Mouse (Mus musculus): ENCODE data around the gene Eps8l3. TPM values are rescaled to one million over a fixed set of nuclear protein-coding genes. Genes with fewer than 3 reads are reported as not detected.

Eps8l3 gene
- polyA plus RNA-seq, 1 experiment from 2014 or later = not detected

DNA sequence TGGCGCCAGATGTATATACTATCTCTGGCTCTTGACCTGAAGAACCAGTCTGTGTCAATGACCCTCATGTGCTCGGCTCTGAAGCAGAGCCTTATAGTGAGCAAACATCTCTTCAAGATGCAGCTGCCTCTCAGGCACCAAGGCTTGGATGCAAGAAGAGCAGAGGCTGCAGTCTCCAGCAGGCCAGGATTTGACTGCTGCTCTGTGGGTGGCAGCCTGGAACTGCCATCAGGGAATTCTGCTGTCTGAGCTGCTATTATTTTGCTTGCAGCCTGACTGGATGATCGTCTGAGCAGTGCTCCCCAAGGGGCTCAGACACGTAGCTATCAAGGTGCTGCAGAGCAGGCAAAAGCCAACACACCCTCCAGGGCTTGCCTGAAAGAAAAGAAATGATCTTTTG is 28.9 kb upstream of the Eps8l3 start:
- Histone ChIP-seq H3K27me3 (replicated peaks; ENCODE audit: control insufficient read depth, insufficient read depth, low read length) (no peaks in the 10 kb centered on the region), H3K4me2 (ENCODE audit: low read length) (no peak overlapping the region), H3K36me3 (ENCODE audit: control insufficient read depth, insufficient read depth, low read length) (no peaks in the 10 kb centered on the region), H3K4me3 (ENCODE audit: low read depth, low read length) (no peak overlapping the region), H3K9ac (ENCODE audit: low read length) (no peak overlapping the region), H3K27ac (ENCODE audit: low read depth, low read length) (no peak overlapping the region), H3K4me1 (ENCODE audit: control insufficient read depth, insufficient read depth, low read length) (peaks cover 28% of the 10 kb centered on the region), H3K9me3 (replicated peaks; ENCODE audit: control insufficient read depth, low read length) (no peaks in the 10 kb centered on the region)
- 44% methylated on average over 4 of the region's 4 CpGs for WGBS
- ATAC-seq (no peak), DNase-seq (ENCODE audit: low spot score) (no peak)

DNA sequence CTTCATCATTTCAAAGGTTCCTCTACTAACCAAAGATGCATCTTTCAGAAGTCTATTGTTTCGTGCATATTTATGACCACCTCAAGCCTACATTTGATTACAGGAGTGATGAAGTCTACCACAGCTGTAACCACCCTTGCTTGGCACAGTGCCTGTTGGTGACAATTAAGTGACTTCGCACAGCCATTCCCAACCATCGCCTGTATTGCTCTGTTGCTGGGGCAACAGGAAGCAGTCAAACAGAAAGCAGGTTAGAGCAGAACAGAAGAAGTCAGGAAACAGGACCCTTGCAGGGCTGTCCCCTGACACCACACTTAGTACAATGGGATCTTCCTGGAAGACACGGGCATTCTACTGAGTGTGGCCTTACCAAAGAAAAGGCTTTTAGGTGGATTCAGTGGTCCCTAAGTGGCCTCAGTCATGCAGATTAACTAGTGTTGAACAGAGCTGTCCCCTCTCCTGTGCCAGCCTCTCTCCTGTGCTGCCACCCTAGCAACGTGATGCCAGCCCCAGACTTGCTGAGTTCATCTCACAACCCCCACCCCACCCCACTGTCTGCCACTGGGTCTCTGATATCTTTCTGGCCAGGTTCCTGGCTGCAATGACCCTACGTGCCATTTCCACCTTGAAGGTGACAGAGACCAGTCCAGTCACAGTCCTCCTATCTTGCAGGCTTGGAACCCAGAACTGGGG is 27.9 kb upstream of the Eps8l3 start:
- H3K9ac ChIP-seq (ENCODE audit: low read length) = no peak overlapping the region
- no peaks in the 10 kb centered on the region for H3K36me3 ChIP-seq (ENCODE audit: control insufficient read depth, insufficient read depth, low read length)
- 54% methylated on average over 6 of the region's 6 CpGs for WGBS
- H3K4me1 ChIP-seq (ENCODE audit: control insufficient read depth, insufficient read depth, low read length) = peaks cover 24% of the 10 kb centered on the region
- no peak overlapping the region for H3K4me3 ChIP-seq (ENCODE audit: low read depth, low read length)
- H3K27me3 ChIP-seq (replicated peaks; ENCODE audit: control insufficient read depth, insufficient read depth, low read length) = no peaks in the 10 kb centered on the region
- peak; percentile 63 for DNase-seq (ENCODE audit: low spot score)
- no peak overlapping the region for H3K27ac ChIP-seq (ENCODE audit: low read depth, low read length)
- H3K9me3 ChIP-seq (replicated peaks; ENCODE audit: control insufficient read depth, low read length) = no peaks in the 10 kb centered on the region
- no peak overlapping the region for H3K4me2 ChIP-seq (ENCODE audit: low read length)
- ATAC-seq = peak; percentile 41; the same call in 1 of the 2 replicates

DNA sequence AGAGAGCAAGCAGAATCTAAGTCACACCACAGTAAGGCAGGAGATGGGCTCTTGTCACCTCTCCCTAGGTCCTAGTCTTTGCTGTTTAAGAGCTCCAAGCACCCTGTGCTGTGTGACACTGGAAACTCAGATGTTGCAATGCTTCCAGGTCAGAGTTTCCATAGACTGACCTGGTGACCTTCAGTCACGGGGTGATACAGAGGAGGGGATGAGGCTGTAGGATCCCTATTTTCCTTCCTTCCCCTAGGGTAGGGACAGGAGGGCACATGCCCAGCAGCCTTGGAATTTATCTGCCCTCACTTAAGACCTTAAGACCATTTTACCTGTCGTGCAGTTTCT is 27.4 kb upstream of the Eps8l3 start:
- DNase-seq (ENCODE audit: low spot score) (no peak), ATAC-seq (no peak)
- no peak overlapping the region for H3K27ac ChIP-seq (ENCODE audit: low read depth, low read length)

DNA sequence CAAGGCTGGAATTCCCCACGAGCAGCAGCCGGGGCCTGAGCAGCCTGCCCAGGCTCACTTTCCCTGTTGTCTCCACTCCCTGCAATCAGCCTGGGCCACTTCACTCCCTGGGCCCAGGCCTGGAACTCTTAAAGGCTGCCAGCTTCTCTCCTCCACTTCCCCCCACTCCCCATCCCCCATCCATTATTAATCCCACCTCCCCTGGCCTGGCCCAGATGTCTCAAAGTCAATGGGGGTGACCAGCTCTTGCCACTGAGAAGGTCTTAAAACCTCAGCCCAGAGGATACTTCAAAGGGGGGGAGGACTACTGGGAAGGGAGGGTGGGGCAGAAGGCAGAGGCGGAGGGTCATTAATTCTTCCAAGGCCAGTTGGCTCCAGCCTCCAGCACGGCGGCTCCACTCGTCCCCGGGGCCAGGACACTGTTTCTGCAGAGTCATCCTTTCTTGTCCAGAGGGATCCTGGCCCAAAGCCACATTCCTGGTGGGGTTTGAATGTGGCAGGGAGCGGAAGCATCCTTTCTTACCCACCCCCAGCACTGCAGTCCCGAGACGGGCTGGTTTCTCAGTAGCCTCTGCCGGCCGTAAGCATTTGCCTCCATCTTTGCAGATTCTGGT is 26.5 kb upstream of the Eps8l3 start:
- H3K4me2 ChIP-seq (ENCODE audit: low read length) = peak overlapping the region; percentile 13; the same call in 1 of the 2 replicates
- peak; percentile 52 for DNase-seq (ENCODE audit: low spot score)
- peak; percentile 41; the same call in 1 of the 2 replicates for ATAC-seq
- H3K36me3 ChIP-seq (ENCODE audit: control insufficient read depth, insufficient read depth, low read length) = no peaks in the 10 kb centered on the region
- no peaks in the 10 kb centered on the region for H3K9me3 ChIP-seq (replicated peaks; ENCODE audit: control insufficient read depth, low read length)
- no peak overlapping the region for H3K4me3 ChIP-seq (ENCODE audit: low read depth, low read length)
- 0 out of 2 replicates have a peak overlapping the region, but pooled peaks have one; percentile 6 for H3K9ac ChIP-seq (ENCODE audit: low read length)
- 24% methylated on average over 12 of the region's 12 CpGs for WGBS
- H3K27me3 ChIP-seq (replicated peaks; ENCODE audit: control insufficient read depth, insufficient read depth, low read length) = no peaks in the 10 kb centered on the region
- H3K27ac ChIP-seq (ENCODE audit: low read depth, low read length) = no peak overlapping the region
- peaks cover 18% of the 10 kb centered on the region for H3K4me1 ChIP-seq (ENCODE audit: control insufficient read depth, insufficient read depth, low read length)

More for the DNA sequence above, 27.4 kb upstream of the Eps8l3 start:
- Histone ChIP-seq H3K4me3 (ENCODE audit: low read depth, low read length) (no peak overlapping the region), H3K9me3 (replicated peaks; ENCODE audit: control insufficient read depth, low read length) (no peaks in the 10 kb centered on the region), H3K36me3 (ENCODE audit: control insufficient read depth, insufficient read depth, low read length) (no peaks in the 10 kb centered on the region), H3K4me2 (ENCODE audit: low read length) (no peak overlapping the region), H3K27me3 (replicated peaks; ENCODE audit: control insufficient read depth, insufficient read depth, low read length) (no peaks in the 10 kb centered on the region), H3K4me1 (ENCODE audit: control insufficient read depth, insufficient read depth, low read length) (peaks cover 19% of the 10 kb centered on the region), H3K9ac (ENCODE audit: low read length) (no peak overlapping the region)
- 81% methylated on average over 2 of the region's 2 CpGs for WGBS

DNA sequence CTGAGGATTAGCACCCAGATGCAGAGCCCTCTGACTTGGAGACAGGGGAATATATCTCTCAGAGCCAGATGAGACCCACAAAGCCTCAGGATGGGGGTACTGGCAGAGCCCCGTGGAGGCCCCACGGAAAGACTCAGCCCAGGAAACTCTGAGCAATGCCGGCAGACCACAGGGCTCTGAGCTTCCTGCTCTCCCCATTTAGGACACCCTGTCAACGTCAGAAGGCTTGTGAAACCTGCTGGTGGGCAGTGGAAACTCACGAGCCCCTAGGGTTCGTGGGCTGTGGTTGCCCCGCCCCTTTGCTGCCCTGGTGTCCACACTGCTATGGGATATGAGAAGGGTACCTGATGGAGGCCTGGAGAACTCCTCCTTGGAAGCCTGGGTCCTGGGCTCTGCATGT is 24.2 kb upstream of the Eps8l3 start:
- DNase-seq (ENCODE audit: low spot score) (no peak), ATAC-seq (no peak)
- Histone ChIP-seq H3K4me1 (ENCODE audit: control insufficient read depth, insufficient read depth, low read length) (peaks cover 18% of the 10 kb centered on the region), H3K4me3 (ENCODE audit: low read depth, low read length) (no peak overlapping the region), H3K27ac (ENCODE audit: low read depth, low read length) (no peak overlapping the region), H3K4me2 (ENCODE audit: low read length) (no peak overlapping the region), H3K9ac (ENCODE audit: low read length) (no peak overlapping the region), H3K9me3 (replicated peaks; ENCODE audit: control insufficient read depth, low read length) (no peaks in the 10 kb centered on the region), H3K27me3 (replicated peaks; ENCODE audit: control insufficient read depth, insufficient read depth, low read length) (no peaks in the 10 kb centered on the region), H3K36me3 (ENCODE audit: control insufficient read depth, insufficient read depth, low read length) (no peaks in the 10 kb centered on the region)
- WGBS = 67% methylated on average over 7 of the region's 7 CpGs

DNA sequence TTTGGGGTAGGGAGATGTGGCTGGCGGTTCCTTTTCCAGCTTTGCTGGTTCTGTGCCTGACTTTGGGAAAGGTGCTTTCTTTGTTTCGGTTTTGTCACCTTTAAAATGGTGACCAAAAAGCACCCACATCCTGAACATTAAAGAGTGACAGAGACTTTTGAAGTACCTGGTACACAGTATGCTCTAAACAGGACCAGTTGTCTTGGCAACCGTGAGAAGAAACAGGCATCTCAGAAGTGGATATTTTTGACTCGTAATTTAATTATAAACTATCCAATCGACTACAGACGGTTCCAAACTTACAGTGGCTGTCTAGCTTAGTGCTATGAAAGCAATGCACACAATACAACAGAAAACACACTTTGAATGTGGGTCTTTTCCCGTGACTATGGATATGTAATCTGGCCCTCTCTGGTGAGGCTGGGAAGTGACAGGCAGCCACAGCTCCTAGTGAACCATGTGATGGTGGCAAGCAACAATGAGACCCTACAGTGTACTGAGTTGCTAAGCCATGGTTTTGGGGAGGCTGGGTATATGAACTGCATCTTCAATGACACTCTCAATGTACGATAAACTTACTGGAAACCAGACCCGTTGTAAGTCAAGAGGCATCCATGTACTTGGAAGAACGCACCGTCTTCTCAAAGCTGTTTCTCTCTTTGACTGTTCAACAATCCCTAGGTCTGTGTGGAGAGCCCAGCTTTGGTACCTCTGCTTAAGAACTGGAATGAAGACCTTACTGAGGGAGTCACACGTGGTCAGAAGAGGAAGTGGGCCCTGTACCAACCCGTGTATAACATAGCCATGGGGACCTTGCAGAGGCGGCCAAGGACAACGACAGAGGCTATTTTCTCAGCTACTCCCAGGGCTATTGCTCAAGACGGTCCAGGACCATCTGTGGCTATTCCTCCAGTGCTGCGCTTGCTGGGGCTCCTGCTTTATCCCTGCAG is 23.5 kb upstream of the Eps8l3 start:
- Histone ChIP-seq H3K9me3 (replicated peaks; ENCODE audit: control insufficient read depth, low read length) (no peaks in the 10 kb centered on the region), H3K4me2 (ENCODE audit: low read length) (no peak overlapping the region), H3K27ac (ENCODE audit: low read depth, low read length) (no peak overlapping the region), H3K4me1 (ENCODE audit: control insufficient read depth, insufficient read depth, low read length) (peaks cover 18% of the 10 kb centered on the region), H3K4me3 (ENCODE audit: low read depth, low read length) (no peak overlapping the region), H3K9ac (ENCODE audit: low read length) (no peak overlapping the region), H3K27me3 (replicated peaks; ENCODE audit: control insufficient read depth, insufficient read depth, low read length) (no peaks in the 10 kb centered on the region), H3K36me3 (ENCODE audit: control insufficient read depth, insufficient read depth, low read length) (no peaks in the 10 kb centered on the region)
- 85% methylated on average over 17 of the region's 17 CpGs for WGBS
- no peak for ATAC-seq
- no peak for DNase-seq (ENCODE audit: low spot score)

DNA sequence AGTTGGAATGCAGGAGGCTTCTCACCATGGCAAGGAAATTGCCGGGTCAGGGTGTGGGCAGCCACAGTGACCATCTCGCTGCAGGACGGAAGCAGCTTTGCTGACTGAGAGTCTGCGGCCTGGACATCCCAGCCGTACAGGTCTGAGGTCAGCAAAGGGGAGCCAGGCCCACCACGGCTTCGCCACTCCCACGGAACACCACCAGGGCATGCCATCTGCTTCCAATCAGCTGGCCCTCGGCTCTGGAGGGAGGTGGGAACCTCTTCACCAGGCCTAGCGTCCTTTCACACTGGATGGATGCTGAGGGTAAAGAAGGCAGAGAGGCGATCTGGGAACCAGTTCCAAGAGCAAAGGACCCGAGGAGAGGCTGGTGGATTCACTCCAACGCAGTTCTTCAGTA is 21.7 kb upstream of the Eps8l3 start:
- DNase-seq (ENCODE audit: low spot score) (no peak), ATAC-seq (no peak)
- Histone ChIP-seq H3K27ac (ENCODE audit: low read depth, low read length) (no peak overlapping the region), H3K9me3 (replicated peaks; ENCODE audit: control insufficient read depth, low read length) (no peaks in the 10 kb centered on the region), H3K9ac (ENCODE audit: low read length) (no peak overlapping the region), H3K4me3 (ENCODE audit: low read depth, low read length) (no peak overlapping the region), H3K27me3 (replicated peaks; ENCODE audit: control insufficient read depth, insufficient read depth, low read length) (no peaks in the 10 kb centered on the region), H3K36me3 (ENCODE audit: control insufficient read depth, insufficient read depth, low read length) (no peaks in the 10 kb centered on the region), H3K4me2 (ENCODE audit: low read length) (no peak overlapping the region), H3K4me1 (ENCODE audit: control insufficient read depth, insufficient read depth, low read length) (peaks cover 3% of the 10 kb centered on the region; the same call in 1 of the 2 replicates)
- WGBS = 85% methylated on average over 13 of the region's 13 CpGs

DNA sequence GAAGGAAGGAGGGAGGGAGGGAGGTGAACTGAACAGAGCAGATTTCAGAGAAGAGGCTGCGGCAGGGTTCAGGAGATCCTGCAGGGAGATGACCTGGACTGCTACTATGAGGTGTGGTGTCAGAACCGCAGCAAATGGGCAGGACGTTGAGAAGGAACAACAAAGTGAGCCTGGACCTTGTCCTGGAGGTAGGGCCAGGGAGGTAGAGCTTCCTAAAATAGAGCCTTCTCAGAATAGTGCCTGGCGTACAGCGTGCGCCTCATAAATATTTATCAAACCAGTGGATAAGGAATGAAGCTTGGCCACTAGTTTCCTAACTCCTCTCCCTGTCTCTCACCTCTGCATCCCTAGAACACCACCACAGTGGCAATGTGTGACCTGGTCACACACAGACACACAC is 19.4 kb upstream of the Eps8l3 start:
- no peaks in the 10 kb centered on the region for H3K9me3 ChIP-seq (replicated peaks; ENCODE audit: control insufficient read depth, low read length)
- H3K4me1 ChIP-seq (ENCODE audit: control insufficient read depth, insufficient read depth, low read length) = no peaks in the 10 kb centered on the region
- no peaks in the 10 kb centered on the region for H3K36me3 ChIP-seq (ENCODE audit: control insufficient read depth, insufficient read depth, low read length)
- no peak overlapping the region for H3K9ac ChIP-seq (ENCODE audit: low read length)
- H3K27me3 ChIP-seq (replicated peaks; ENCODE audit: control insufficient read depth, insufficient read depth, low read length) = no peaks in the 10 kb centered on the region
- H3K4me3 ChIP-seq (ENCODE audit: low read depth, low read length) = no peak overlapping the region
- WGBS = 71% methylated on average over 6 of the region's 6 CpGs
- no peak overlapping the region for H3K27ac ChIP-seq (ENCODE audit: low read depth, low read length)
- ATAC-seq (no peak), DNase-seq (ENCODE audit: low spot score) (no peak)
- no peak overlapping the region for H3K4me2 ChIP-seq (ENCODE audit: low read length)

Data from forebrain, embryonic 14.5 days (tissue).